Mouse (Mus musculus) embryo, embryonic 11 days (tissue): ENCODE data around the gene Gm11084.
"Not testable (repeated sequence)": the region's sequence is repeated elsewhere in the genome, so short reads cannot be mapped to it uniquely, and the experiment has no call there.

ENCODE experiments used
- DNase-seq: peaks from one replicate; pipeline ENCODE4 v3.0.0-alpha.2; 2015

Gene Gm11084

GRCm38 (mm10) chr2:72992497-72992896 is 6.0 kb upstream of the Gm11084 start:
- no peak for DNase-seq

GRCm38 (mm10) chr2:72988945-72989344 is 2.4 kb upstream of the Gm11084 start:
- DNase-seq, result not testable (repeated sequence)

DNA sequence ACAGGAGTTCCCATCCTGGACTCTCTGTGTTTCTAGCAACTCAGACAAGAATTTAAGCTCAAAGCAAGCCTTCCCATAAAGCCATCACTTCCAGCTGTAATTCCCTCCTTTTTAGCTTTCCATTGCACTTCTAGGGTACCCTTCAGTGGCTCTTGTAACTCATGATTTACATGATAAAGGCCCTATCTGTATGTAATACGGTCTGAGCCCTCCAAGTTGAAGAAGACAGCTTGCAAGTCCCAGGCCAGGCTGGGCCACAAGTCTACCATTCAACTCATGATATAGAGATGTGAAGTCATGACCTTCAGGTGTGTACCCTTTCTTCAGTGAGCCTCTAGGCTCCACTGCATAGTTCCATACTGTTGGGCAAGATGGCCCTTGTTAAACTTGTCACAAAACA is 1.0 kb downstream of the Gm11084 start:
- DNase-seq, result no peak

- no peak for DNase-seq
Measured at GRCm38 (mm10) chr2:72984806-72985205, 1.7 kb downstream of the Gm11084 start.

GRCm38 (mm10) chr2:72983211-72983610 is 3.3 kb downstream of the Gm11084 start:
- no peak for DNase-seq

- no peak for DNase-seq
Measured at GRCm38 (mm10) chr2:72982110-72982785, 4.3 kb downstream of the Gm11084 start.

GRCm38 (mm10) chr2:72981441-72982109 is 4.9 kb downstream of the Gm11084 start:
- no peak for DNase-seq

- DNase-seq, result no peak
Measured at GRCm38 (mm10) chr2:72981075-72981420, 5.5 kb downstream of the Gm11084 start.

DNA sequence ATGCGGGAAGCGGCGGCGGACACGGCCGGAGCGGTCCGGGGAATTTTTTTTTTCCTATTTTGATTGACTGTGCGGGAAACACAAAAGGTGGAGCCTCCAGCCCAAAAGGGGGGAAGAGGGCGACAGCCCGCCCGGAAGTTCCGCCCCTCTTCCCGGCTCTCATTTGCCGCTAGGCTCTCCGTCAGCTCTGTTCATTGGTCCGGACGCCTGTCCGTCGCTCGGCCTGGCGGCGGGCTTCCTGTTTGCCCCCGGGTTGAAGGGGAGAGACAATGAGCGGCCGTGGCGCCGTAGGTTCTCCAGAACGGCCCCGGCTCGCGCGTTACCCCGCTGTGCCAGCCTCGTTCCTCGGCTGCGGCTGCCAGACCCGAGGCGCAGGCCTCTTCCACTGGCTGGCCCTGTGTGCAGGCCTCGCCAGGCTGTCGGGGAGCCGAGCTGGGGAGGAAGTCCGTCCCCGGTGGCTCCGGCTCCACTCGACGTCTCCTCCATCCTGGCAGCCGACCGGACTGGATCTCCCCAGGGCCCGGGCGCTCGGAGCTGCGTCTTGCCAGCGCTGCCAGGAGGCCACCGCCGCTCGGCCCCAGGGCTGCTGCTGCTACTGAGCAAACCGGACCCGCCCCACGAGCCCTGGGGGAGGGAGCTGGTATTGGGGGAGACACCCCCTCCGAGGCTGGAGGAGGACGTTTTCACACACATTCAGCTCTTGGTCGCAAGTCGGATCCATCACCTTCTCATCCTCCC is 6.0 kb downstream of the Gm11084 start, which contains the start of gene Sp3:
TSS of gene Sp3 (minus strand) at position 110 of the 738 bp plus-strand sequence.
- DNase-seq, result peak; percentile 97

DNA sequence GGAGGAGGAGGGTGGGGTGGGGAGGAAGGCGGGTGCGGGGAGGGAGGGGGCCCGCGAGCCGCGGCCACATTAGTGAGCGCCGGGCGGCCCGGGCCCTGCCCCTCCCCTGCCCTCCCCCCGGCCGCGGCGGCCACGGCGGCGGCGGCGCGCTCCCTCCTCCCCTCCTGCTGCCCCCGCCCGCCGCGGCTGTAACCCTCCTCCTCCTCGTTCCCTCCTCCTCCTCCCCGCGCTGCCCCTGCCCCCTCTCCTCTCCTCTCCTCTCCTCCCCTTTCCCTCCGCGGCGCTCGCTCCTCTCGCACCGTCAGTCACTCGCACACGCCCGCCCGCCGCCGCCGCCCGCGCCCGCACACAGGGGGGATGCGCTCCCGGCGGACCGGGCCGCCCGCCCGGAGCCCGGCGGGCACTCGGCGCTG is 6.9 kb downstream of the Gm11084 start:
- peak; percentile 92 for DNase-seq

DNA sequence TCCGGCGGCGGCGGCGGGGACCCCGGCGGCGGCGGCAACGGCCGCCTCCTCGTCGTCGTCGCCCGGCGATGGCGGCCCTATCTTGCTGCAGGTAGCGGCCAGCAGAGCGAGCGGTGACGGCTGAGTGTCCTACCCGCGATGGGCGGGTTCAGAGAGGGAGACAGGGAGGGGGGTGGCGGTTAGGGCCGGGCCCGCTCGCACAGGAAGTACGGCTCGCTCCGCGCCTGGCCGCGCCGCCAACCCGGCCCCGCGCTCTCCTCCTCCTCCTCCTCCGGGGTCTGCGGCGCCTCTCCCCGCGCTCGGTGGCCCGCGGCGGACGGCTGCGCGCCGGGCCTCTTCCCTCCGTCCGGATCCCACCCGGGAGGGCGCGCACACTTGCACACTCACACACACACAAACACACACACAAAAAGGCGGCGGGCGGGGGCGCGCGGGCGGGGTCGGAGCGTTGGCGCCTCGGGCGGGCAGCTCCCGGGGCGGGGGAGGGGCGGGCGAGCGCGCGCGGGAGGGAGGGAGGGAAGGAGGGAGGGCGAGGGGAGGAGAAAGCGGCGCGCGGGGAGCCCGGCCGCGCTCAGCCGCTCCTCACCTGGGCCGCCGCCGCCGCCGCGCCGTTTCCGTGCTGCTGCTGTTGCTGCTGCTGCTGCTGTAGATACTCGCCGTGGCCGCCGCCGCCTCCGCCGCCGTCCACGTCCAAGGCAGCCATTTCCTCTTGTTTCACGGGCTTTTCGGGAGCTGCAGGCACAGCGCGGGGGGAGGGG is 7.4 kb downstream of the Gm11084 start:
- peak; percentile 92 for DNase-seq

DNA sequence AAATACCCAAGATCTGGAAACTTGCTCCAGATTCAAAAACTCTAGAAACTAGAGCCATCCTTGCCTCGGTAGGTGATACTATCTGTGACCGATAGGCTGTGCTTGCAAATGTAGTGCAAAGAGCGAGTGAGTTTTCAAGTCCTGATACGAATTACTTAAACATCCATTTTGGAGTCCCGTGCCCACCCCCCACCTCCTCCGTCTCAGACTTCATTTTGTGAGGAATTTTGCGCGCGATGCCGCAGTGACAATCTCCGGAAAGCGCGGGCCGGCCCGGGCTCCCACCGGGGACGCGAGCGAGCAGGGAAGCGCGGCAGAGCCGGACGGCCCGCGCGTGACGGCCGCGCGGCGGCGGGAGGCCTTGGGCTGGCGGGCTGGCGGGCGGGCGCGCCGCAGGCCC is 8.0 kb downstream of the Gm11084 start:
- DNase-seq, result peak; percentile 81

DNA sequence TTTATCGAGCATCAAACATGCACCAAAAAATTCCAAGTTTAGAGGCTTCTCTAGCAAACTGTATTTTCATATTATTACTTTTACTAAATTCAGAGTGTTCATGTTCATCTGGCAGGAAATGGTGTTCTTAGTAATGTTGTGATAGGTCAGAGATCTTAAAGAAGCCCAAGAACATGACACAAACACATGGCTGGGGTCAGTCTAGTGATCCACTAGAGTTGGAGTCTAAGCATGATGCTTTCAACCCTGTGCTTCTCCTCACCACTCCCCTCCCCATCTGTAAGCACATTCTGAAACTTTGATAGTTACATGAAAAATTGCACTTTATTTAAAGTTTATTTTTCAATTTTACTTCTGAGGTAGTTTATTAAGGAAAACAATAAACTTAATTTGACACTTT is 9.2 kb downstream of the Gm11084 start:
- no peak for DNase-seq

DNA sequence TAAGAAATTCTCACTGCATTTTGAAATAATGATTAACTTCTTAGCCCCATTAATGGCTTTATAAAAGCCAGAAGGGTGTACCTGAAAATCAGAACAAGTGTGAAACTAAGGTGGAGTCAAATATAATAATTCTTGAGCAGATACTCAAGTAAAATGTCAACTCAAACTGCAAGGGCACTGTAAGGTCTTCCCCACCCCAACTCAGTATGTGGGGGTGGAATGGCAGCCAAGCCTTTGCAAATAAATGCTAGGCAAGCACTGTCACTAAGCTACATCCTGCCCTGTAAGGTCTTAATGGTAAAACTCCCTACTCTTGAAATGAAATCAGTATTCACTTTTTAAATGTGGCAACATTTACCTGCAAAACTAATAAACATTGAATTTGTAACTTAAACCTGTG is 10.5 kb downstream of the Gm11084 start:
- DNase-seq, result no peak

DNA sequence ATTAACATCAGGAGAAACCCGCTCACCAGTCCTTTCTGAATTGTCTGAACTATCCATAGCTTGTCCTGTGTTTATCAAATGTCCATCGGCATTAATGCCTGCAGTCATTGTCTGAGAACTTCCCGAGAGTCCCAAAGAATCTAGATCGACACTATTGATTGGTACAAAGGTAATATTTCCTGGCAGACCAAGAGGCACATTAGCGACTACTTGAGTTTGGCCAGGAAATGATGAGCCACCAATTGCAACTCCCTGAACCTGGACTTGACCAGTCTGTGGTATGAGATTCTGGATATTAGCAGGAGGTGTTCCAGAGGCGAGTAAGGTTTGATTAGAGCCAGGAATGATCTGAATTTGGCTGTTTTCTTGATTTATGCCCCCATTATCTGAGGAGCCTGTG is 15.7 kb downstream of the Gm11084 start:
- DNase-seq, result no peak

- no peak for DNase-seq
Measured at GRCm38 (mm10) chr2:72970302-72970701, 16.2 kb downstream of the Gm11084 start.

GRCm38 (mm10) chr2:72968536-72968935 is 18.0 kb downstream of the Gm11084 start:
- no peak for DNase-seq

- DNase-seq, result no peak
Measured at GRCm38 (mm10) chr2:72965450-72965849, 21.1 kb downstream of the Gm11084 start.

DNA sequence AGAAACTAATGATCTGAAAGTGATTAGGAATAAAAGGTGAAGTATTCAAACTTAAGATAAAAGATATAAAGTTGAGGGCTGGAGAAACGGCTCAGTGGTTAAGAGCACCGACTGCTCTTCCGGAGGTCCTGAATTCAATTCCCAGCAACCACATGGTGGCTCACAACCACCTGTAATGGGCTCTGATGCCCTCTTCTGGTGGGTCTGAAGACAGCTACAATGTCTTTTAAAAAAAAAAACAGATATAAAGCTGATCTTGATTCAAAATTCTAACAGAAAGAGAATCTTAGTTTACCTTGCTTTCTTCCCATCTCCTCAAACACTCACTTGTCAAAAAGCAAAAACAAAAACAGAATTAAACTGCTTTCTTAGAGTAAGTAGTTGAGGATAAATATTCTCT is 30.1 kb downstream of the Gm11084 start:
- no peak for DNase-seq

DNA sequence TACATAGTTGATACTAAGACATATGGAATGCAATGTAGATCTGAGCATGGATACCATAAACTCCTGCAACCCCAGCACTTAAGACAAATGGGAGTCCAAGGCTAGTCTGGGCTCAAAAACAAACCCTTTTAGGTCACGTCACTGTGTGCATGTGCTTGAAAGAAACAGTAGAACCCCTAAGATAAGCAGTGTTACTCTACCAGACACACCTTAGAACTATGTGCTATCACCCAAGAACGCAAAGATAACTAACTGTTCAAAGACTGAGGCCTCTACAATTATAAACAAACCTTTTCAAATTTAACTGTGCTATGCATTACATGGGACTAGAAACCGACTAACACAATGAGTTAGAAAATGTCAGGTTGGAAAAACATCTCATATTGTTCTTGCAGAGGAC is 33.5 kb downstream of the Gm11084 start:
- DNase-seq, result no peak

GRCm38 (mm10) chr2:72935937-72936336 is 50.6 kb downstream of the Gm11084 start:
- DNase-seq, result peak; percentile 15

DNA sequence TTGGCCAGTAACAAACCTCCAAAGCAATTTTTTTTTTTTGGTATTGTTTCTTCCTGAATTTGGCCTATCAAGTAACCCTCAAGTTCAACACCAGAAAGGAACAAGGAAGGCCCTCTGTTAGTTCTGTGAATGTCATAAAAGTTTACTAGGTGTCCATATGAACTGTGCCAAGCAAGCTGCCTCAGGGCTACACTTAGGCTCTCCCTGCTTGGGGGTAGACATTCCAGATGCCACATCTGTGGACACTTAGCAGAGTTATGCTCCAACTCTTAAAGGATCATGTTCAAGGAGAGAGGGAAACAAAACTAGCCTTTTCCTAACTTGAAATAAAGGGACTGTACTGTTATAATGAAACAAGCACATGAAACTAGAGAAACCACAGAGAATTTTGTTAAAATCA is 54.3 kb downstream of the Gm11084 start:
- peak; percentile 44 for DNase-seq

- DNase-seq, result no peak
Measured at GRCm38 (mm10) chr2:72924981-72925380, 61.5 kb downstream of the Gm11084 start.
